Mouse (Mus musculus) brain, adult 2 months (tissue): ENCODE measurements at regions not wholly inside any gene's neighbourhood (a gene's known extent, or its start where the extent isn't known, plus 50 kb on each side); places are given as distances from the start of the nearest gene placed in this dataset.
A peak's percentile ranks its signal among the peaks of the same experiment; 100 is the strongest.
"Not testable (repeated sequence)": the region's sequence is repeated elsewhere in the genome, so short reads cannot be mapped to it uniquely, and the experiment has no call there.

ENCODE experiments used
- DNase-seq: peaks from one replicate; pipeline ENCODE4 v3.0.0; 2011; ENCODE audit warnings: low read depth, low spot score

GRCm38 (mm10) chr11:45424066-45424465, 427.8 kb upstream of the Clint1 start:
- not testable (repeated sequence) for DNase-seq

- DNase-seq: no peak
Measured at GRCm38 (mm10) chr11:45440937-45441720, 410.7 kb upstream of the Clint1 start.

GRCm38 (mm10) chr11:45446512-45446911, 405.3 kb upstream of the Clint1 start:
- peak; percentile 49 for DNase-seq

GRCm38 (mm10) chr11:45454234-45454633, 397.6 kb upstream of the Clint1 start:
- DNase-seq: no peak

GRCm38 (mm10) chr11:45454933-45455332, 396.9 kb upstream of the Clint1 start:
- peak; percentile 97 for DNase-seq

GRCm38 (mm10) chr11:45456724-45457123, 395.1 kb upstream of the Clint1 start:
- DNase-seq: no peak

- DNase-seq: no peak
Measured at GRCm38 (mm10) chr11:45457597-45457996, 394.3 kb upstream of the Clint1 start.

- peak; percentile 35 for DNase-seq
Measured at GRCm38 (mm10) chr11:45460000-45460792, 391.7 kb upstream of the Clint1 start.

- no peak for DNase-seq
Measured at GRCm38 (mm10) chr11:45464501-45464900, 387.4 kb upstream of the Clint1 start.

GRCm38 (mm10) chr11:45466350-45466749, 385.5 kb upstream of the Clint1 start:
- no peak for DNase-seq

GRCm38 (mm10) chr11:45472171-45472570, 379.7 kb upstream of the Clint1 start:
- DNase-seq: peak; percentile 99

- DNase-seq: no peak
Measured at GRCm38 (mm10) chr11:45476917-45477316, 374.9 kb upstream of the Clint1 start.

GRCm38 (mm10) chr11:45485950-45486349, 365.9 kb upstream of the Clint1 start:
- no peak for DNase-seq

- peak; percentile 30 for DNase-seq
Measured at GRCm38 (mm10) chr11:45491021-45491967, 360.6 kb upstream of the Clint1 start.

GRCm38 (mm10) chr11:45495246-45495645, 356.6 kb upstream of the Clint1 start:
- no peak for DNase-seq

- no peak for DNase-seq
Measured at GRCm38 (mm10) chr11:45508566-45508965, 343.3 kb upstream of the Clint1 start.

GRCm38 (mm10) chr11:45509278-45509677, 342.6 kb upstream of the Clint1 start:
- no peak for DNase-seq

GRCm38 (mm10) chr11:45514415-45515271, 337.2 kb upstream of the Clint1 start:
- DNase-seq: no peak

GRCm38 (mm10) chr11:45524720-45525119, 327.1 kb upstream of the Clint1 start:
- no peak for DNase-seq

GRCm38 (mm10) chr11:45531044-45531626, 320.7 kb upstream of the Clint1 start:
- no peak for DNase-seq
